Mouse (Mus musculus): ENCODE results near the gene Psen2.

DNA sequence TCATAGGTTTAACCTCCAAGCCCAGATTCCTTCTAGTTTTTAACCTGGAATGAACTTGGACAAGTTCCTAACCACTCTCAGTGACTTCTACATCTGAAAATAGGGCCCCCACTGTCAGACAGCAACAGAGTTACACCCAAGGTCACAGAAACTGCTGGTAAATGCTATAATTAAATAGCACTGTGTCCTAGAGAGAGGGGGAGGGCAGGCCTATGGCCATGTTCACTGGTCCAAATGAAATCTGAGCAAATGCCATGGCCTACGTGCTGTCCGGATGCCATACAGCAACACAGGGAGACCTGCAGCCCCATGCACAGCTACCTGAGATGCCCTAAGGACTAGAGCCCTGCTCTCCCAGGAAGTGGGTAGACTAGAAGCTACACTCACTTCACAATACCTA is 83.4 kb downstream of the Psen2 start:
- no peak for TF ChIP-seq CTCF (IDR thresholded peaks at IDR 0.05; ENCODE audit: low read depth)
- no peak for TF ChIP-seq EP300 (IDR thresholded peaks at IDR 0.05; ENCODE audit: low read depth)
